Mouse (Mus musculus): ENCODE measurements around the gene Msmo1. TPM values are rescaled to one million over a fixed set of nuclear protein-coding genes. Genes with fewer than 3 reads are reported as not detected.

Gene Msmo1
- total RNA-seq (2021): 10 to 100 TPM; 44.3 to 46.1 TPM
- long read RNA-seq, experiment 1, transcript Msmo1-201 (6 exons, 2,044 nt): major isoform, 41 of 49 reads
- long read RNA-seq, experiment 1, partial matches to known transcripts: 4 of 49 reads
- long read RNA-seq, experiment 1, other reads (novel, unspliced or antisense): 4 of 49 reads
- long read RNA-seq, experiment 2, transcript Msmo1-201 (6 exons, 2,044 nt): major isoform, 76 of 85 reads
- long read RNA-seq, experiment 2, partial matches to known transcripts: 0 of 85 reads
- long read RNA-seq, experiment 2, other reads (novel, unspliced or antisense): 6 of 85 reads

DNA sequence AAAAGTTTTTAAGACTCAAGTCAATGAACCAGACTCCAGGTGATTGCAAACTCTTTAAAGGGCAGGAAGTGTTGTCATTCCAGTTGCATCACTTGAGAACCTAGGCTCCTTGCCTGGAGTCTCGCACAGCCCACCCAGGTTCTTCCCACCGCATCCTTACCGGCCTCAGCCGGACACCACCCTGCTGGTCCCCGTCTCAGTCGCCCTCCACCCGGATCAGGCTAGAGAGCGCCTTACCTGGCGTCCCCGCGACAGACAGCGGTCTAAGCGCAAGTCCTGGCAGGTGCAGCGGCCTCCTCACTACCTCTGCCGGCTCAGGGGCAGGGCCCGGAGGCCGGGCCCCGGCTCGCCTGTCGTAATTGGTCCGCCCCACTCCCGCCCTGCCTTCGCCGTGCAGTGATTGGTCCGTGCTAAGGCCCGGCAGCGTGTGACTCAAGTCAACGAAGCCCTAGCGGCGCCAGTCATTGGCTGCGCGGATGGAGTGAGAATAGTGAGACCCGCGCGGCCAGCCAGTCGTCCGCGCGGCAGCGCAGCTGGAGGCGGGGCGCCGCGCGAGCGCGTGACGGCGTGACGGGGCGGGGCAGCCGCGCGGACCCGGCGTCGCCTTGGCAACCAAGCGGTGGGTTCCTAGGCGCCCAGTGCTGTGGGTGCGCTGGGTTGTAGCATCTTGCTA, at the start of gene Msmo1:
Gene Msmo1 (minus strand): TSS at position 522 of the 673 bp plus-strand sequence.
- DNase-seq (ENCODE audit: low spot score in 2 of 2): peak; percentile 82 to 94

- no peak for DNase-seq (ENCODE audit: low spot score in 2 of 2)
These were observed 48.4 kb upstream of the Msmo1 start for GRCm38 (mm10) chr8:64781947-64782346.

- DNase-seq (ENCODE audit: low spot score in 2 of 2): no peak
These were observed 44.3 kb upstream of the Msmo1 start for GRCm38 (mm10) chr8:64777925-64778324.

- no peak for DNase-seq (ENCODE audit: low spot score in 2 of 2)
These were observed 40.5 kb upstream of the Msmo1 start for GRCm38 (mm10) chr8:64774136-64774535.

GRCm38 (mm10) chr8:64770814-64771213, 37.2 kb upstream of the Msmo1 start:
- DNase-seq (ENCODE audit: low spot score in 2 of 2): no peak

- no peak for DNase-seq (ENCODE audit: low spot score in 2 of 2)
These were observed 36.0 kb upstream of the Msmo1 start for GRCm38 (mm10) chr8:64769586-64769985.

- DNase-seq (ENCODE audit: low spot score in 2 of 2): no peak
These were observed 35.1 kb upstream of the Msmo1 start for GRCm38 (mm10) chr8:64768645-64769044.

GRCm38 (mm10) chr8:64767047-64767446, 33.5 kb upstream of the Msmo1 start:
- DNase-seq (ENCODE audit: low spot score in 2 of 2): no peak

DNA sequence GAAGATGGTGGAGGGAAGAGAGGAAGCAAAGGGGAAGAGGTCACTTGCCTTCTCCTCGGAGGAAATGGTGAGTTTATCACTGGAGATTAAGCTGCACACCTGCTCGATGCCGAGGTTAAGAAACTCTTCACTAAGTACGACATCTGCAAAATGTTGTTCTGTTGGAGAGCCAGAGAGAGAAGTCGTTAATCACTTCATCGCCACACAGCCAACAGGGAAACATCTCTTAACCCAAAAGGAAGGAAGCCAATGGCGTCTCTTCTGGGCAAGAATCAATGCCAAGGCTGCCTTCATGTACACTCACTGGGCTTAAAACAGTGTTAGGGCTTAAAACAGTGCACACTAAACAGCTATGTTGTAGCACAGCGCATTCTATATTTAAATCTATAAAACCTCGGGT, 30.5 kb upstream of the Msmo1 start:
- no peak for DNase-seq (ENCODE audit: low spot score in 2 of 2)

DNA sequence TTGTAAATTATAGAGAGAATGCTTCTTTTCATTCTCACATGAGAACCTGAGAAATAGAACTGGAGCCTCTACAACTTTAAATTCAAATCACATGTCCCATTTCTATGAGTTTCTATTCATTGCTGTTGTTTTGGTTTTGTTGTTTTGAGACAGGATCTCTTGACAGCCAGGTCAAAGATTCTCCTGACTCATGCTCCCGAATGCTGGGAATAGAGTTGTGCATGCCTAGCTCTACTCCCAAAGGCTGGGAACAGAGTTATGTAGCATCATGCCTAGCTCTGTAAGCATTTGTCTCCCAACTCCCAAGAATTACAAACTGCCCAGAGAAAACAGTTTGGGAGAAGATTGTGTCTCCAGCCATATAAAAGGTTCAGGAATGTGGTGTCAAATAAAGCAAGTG, 29.2 kb upstream of the Msmo1 start:
- no peak for DNase-seq (ENCODE audit: low spot score in 2 of 2)

DNA sequence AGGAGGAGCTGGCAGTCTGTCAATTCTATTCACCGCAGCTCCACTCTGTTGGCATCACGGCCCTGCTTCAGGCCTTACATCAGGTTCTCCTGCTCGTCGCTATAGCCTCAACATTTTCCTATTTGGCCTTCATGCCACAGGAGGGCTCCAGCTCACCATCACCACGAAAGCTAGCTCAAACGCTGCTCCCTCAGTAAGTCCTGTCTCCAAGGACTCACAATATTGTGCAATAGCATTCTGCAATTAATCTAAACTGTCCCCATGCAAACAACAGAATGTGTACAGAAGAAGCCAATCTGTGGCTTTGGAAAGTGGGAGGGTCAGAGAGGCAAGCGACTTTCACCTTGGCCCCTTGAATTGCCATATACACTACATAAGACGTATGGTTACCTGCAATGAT, 27.8 kb upstream of the Msmo1 start:
- DNase-seq (ENCODE audit: low spot score in 2 of 2): no peak

DNA sequence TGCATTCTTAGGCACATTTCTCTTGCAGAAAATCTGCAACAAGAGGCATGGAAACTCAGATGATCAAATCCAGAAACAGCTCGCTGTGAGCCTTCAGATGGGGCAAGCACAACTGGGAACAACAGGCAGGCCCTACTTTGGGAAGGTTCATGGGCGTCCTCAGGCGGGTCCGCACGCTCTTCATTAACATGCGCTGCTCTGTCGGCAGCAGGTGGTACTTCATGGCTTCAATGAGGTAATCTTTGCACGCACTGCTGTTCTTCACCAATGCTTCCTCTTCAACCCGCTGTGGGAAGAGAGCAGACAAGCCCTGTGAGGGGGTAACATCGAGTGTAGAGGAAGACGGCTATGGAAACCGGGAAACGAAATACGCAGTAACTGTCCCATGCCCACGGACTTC, 24.4 kb upstream of the Msmo1 start:
- no peak for DNase-seq (ENCODE audit: low spot score in 2 of 2)

- DNase-seq (ENCODE audit: low spot score in 2 of 2): no peak
These were observed 12.8 kb upstream of the Msmo1 start for GRCm38 (mm10) chr8:64746215-64747058.

DNA sequence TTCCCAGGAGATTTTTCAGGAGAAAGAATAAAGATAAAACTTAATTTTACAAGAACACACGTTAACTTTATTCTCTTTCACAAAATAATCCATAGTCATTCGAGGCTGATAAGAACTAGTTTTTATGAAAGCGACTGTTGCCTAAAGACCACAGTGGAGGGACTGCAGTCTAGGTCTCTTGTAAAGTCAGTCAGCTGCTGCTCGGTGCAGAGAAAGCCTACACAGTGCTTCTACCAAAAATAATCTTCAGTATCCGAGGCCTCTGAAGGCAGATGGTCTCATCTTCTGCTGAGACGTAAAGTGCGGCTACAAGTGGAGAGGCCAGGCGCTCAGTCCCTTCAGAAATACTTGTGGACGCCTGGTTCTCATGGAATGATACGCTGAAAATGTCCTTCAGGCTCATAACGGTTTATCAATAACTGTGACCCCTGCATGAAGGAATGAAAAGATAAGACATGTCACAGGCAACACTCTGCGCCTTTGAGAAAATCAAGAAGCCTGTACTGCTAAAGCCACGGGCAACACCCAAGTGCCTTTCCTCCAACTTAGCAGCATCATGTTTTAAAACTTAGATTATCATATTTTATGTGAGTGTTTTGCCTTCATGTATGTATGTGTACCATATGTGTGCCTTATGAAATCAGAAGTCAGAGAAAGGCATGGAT, 7.1 kb upstream of the Msmo1 start:
- DNase-seq (ENCODE audit: low spot score in 2 of 2): no peak

DNA sequence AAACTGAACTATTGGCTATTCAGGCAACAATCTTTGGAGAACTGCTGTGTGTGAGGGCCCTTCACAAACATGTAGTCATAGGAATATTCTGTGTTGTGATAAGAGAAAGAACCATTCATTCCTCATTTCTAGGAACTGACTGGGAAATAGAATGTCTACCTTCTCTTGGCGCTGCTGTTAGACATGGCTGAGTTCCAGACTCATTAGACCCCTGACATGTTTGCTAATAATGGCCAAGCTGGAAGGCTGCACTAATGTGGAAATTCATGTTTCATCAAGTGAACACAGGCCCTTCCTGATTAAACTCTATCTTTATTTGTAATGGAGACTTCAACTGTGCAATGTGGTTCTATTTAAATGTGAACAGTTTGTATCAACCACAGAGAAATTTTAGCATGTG, 5.3 kb upstream of the Msmo1 start:
- DNase-seq (ENCODE audit: low spot score in 2 of 2): no peak

- DNase-seq (ENCODE audit: low spot score in 2 of 2): no peak
These were observed 3.3 kb upstream of the Msmo1 start for GRCm38 (mm10) chr8:64736767-64737323.

GRCm38 (mm10) chr8:64735161-64735560, 1.6 kb upstream of the Msmo1 start:
- no peak for DNase-seq (ENCODE audit: low spot score in 2 of 2)

DNA sequence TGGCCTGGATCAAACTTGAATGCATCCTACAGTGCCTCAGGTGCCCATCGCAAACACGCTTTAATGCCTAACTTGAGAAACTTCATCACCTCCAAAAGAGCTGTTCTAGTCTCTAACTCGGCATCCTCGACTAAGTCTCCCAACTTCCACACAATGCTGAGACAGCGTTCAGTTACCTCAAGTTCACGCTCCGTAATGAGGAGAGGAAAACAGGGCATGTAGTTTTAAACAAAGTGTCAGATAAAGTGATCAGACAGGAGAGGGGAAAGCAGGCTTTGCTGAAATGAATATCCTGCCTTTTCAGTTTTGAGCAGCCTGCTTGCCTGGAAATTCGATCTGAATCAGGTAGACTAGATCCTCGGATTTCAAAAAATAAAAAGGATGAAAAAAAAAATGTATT, 996 bp downstream of the Msmo1 start:
- no peak for DNase-seq (ENCODE audit: low spot score in 2 of 2)

DNA sequence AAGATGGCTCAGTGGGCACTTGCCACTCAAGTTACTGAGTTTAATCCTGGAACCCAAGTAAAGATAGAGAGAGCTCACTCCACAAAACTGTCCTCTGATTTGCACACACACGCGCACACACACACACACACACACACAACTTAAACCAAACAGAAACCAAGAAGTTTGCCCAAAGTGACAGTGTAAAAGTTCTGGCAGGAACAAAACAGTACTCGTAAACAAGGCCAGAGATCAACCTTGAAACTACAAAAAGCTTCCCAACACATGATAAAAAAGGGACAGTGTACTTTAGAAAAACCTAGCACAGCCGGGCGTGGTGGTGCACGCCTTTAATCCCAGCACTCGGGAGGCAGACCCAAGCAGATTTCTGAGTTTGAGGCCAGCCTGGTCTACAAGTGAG, 5.4 kb downstream of the Msmo1 start:
- no peak for DNase-seq (ENCODE audit: low spot score in 2 of 2)

GRCm38 (mm10) chr8:64726190-64726695, 7.3 kb downstream of the Msmo1 start:
- DNase-seq (ENCODE audit: low spot score in 2 of 2): no peak

GRCm38 (mm10) chr8:64723206-64723605, 10.4 kb downstream of the Msmo1 start:
- no peak for DNase-seq (ENCODE audit: low spot score in 2 of 2)

Measured in adrenal gland, postnatal 4 days (tissue).